Mouse (Mus musculus): ENCODE data around the gene Cenps. TPM values are rescaled to one million over a fixed set of nuclear protein-coding genes. Genes with fewer than 3 reads are reported as not detected.
"Not testable (repeated sequence)": the region's sequence is repeated elsewhere in the genome, so short reads cannot be mapped to it uniquely, and the experiment has no call there.

Gene Cenps
- total and polyA plus RNA-seq, 2 experiments from 2014 or later, result 3.7 to 21.2 TPM

DNA sequence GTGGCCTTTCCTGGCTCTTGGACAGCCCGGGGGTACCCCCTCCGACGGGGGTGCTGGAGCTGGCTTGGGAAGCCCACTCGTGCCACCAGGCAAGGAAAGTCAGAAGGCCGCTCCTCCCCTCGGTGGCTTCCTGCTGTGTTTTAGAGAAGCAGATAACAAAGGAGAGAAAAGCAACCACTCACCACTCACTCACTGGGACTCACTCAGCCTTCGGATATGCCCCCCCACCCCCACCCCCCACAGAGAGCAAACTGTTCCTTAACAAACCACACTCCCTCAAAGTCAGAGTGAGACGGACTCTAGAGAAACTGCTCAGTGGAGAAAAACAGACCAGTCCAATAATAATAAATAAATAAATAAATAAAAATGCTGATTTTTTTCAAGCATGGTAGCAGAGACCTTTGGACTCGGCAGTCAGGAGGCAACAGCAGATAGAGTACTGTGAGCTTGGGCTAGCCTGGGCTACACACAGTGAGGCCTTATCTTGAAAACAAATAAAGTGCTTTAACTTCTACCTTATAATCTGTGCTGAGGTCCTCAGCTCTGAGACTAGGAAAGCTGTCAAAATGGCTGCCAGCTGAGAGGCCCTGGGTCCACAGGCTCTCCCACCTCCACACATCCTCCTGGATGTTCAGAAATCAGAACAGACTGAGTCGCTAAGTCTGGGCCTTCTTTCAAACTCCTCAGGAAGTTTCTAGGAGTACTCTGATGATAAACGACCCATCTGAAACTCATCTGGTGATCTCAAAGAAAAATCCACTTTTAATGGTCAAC, 11.9 kb downstream of the Cenps start:
- no peak for ATAC-seq (ENCODE audit: low FRiP score)
- no peak for TF ChIP-seq CTCF (IDR thresholded peaks at IDR 0.05)
- Histone ChIP-seq H3K36me3 (ENCODE audit: insufficient read depth, low read length) (peaks cover 4% of the 10 kb centered on the region; the same call in 1 of the 2 replicates), H3K9me3 (ENCODE audit: low read length) (no peaks in the 10 kb centered on the region), H3K4me1 (ENCODE audit: insufficient read depth, low read length) (no peaks in the 10 kb centered on the region), H3K27me3 (ENCODE audit: insufficient read depth, low read length) (no peaks in the 10 kb centered on the region), H3K27ac (ENCODE audit: low read depth, low read length) (no peak overlapping the region), H3K4me3 (ENCODE audit: low read depth, low read length) (no peak overlapping the region), H3K9ac (replicated peaks; ENCODE audit: low read length, poor library complexity, severe bottlenecking) (no peak overlapping the region), H3K4me2 (ENCODE audit: low read depth, low read length, poor library complexity, severe bottlenecking) (no peak overlapping the region)
- 44% methylated on average over 11 of the region's 11 CpGs for WGBS
- no peak for DNase-seq (ENCODE audit: low spot score)

DNA sequence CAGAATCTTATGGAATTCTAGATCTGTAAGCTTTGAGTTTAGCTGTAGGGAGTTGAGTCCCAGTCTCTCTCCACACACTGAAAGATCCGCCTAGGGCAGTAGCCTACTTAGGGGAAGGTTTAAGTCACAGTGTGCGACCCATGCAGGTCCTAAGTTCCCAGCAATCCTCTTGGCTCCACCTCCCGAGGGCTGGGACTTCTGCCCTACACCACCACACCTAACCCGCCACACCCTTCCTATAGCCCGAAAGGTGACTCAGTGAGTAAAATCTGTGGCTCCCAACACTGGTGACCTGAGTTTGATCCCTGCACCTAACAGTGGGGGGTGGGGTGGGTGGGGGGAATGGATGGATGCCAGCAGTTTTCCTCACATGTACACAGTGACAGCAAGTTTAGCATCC, 14.0 kb downstream of the Cenps start:
- WGBS, result 66% methylated on average over 5 of the region's 5 CpGs
- Histone ChIP-seq H3K27ac (ENCODE audit: low read depth, low read length) (no peak overlapping the region), H3K9ac (replicated peaks; ENCODE audit: low read length, poor library complexity, severe bottlenecking) (no peak overlapping the region), H3K36me3 (ENCODE audit: insufficient read depth, low read length) (peaks cover 5% of the 10 kb centered on the region), H3K4me1 (ENCODE audit: insufficient read depth, low read length) (no peaks in the 10 kb centered on the region), H3K4me3 (ENCODE audit: low read depth, low read length) (no peak overlapping the region), H3K27me3 (ENCODE audit: insufficient read depth, low read length) (no peaks in the 10 kb centered on the region), H3K9me3 (ENCODE audit: low read length) (no peaks in the 10 kb centered on the region), H3K4me2 (ENCODE audit: low read depth, low read length, poor library complexity, severe bottlenecking) (no peak overlapping the region)
- TF ChIP-seq CTCF (IDR thresholded peaks at IDR 0.05), result no peak
- DNase-seq (ENCODE audit: low spot score), result no peak
- no peak for ATAC-seq (ENCODE audit: low FRiP score)

DNA sequence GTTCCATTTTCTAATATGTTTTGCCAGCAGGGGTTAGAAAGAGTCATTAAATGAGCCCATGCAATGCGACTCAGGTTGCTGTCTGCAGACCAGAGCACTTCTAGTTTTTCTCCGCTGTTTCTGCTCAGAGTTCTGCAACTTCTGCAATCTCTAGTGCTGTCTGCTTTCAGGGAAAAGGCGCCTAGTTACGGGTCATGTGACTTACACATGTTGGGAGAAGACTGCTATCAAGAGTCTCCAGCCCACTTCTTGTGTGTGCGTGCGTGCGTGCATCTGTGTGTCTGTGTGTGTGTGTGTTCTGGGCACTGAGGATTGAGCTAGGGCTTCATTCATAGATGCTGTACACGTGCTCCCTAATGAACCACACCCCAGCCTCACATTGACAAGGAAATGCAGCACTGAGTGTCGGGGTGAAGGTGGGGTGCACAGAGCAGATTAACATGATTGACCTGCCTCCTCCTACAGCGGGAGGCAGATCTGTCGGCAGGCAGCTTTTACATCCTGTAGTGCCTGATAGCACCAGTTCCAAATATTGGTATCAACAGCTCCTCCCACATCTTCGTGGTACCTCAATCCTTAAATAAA, 17.4 kb downstream of the Cenps start:
- not testable (repeated sequence) for ATAC-seq (ENCODE audit: low FRiP score); H3K9me3 ChIP-seq (ENCODE audit: low read length); H3K27me3 ChIP-seq (ENCODE audit: insufficient read depth, low read length); H3K4me2 ChIP-seq (ENCODE audit: low read depth, low read length, poor library complexity, severe bottlenecking); DNase-seq (ENCODE audit: low spot score); H3K9ac ChIP-seq (replicated peaks; ENCODE audit: low read length, poor library complexity, severe bottlenecking); H3K27ac ChIP-seq (ENCODE audit: low read depth, low read length); H3K4me1 ChIP-seq (ENCODE audit: insufficient read depth, low read length); H3K4me3 ChIP-seq (ENCODE audit: low read depth, low read length)
- H3K36me3 ChIP-seq (ENCODE audit: insufficient read depth, low read length), result peaks cover 14% of the 10 kb centered on the region
- WGBS, result 74% methylated on average over 12 of the region's 12 CpGs

DNA sequence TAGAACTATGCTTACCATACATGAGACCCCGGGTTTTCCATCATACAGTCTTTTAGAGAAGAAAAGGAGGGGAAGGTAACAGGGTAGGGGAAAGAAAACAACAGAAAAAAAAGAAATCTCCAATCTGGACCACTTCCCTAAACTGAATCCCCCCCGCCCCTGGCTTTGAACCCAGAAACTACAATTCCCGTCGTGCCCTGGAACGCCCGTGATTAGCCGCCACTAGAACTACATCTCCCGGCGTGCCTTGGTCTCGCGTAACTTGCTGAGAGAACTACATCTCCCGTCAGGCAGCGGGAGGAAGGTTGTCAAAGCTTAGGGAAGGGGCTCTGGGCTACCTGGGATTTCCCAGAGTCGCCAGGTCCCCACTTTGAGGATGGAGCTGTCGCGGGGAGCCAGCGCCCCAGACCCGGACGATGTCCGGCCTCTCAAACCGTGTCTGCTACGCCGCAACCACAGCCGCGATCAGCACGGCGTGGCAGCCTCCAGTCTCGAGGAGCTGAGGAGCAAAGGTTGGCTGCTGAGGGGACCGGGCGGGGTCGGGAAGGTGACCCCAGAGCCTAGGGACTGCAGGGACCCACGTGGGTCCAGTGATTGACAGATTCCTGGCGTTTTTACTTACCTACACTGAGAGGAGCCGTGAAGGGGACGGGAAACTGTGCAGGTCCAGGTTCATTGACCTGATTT, 33.4 kb downstream of the Cenps start, which contains the start of gene Dffa:
Dffa (plus strand) TSS at position 272 of the 687 bp plus-strand sequence.
- no peaks in the 10 kb centered on the region for H3K9me3 ChIP-seq (ENCODE audit: low read length)
- peak; percentile 96 for DNase-seq (ENCODE audit: low spot score)
- H3K4me1 ChIP-seq (ENCODE audit: insufficient read depth, low read length), result peaks cover 5% of the 10 kb centered on the region; the same call in 1 of the 2 replicates
- peak; percentile 30; the same call in 1 of the 2 replicates for TF ChIP-seq CTCF (IDR thresholded peaks at IDR 0.05)
- peak within 1 kb of the TSS; percentile 85 for H3K4me2 ChIP-seq (ENCODE audit: low read depth, low read length, poor library complexity, severe bottlenecking)
- H3K27me3 ChIP-seq (ENCODE audit: insufficient read depth, low read length), result no peaks in the 10 kb centered on the region
- ATAC-seq (ENCODE audit: low FRiP score), result peak; percentile 80
- peak within 1 kb of the TSS; percentile 72 for H3K27ac ChIP-seq (ENCODE audit: low read depth, low read length)
- peak within 1 kb of the TSS; percentile 81 for H3K9ac ChIP-seq (replicated peaks; ENCODE audit: low read length, poor library complexity, severe bottlenecking)
- H3K4me3 ChIP-seq (ENCODE audit: low read depth, low read length), result peak within 1 kb of the TSS; percentile 76
- peaks cover 16% of the 10 kb centered on the region for H3K36me3 ChIP-seq (ENCODE audit: insufficient read depth, low read length)
- under 1% methylated on average over 35 of the region's 35 CpGs for WGBS

DNA sequence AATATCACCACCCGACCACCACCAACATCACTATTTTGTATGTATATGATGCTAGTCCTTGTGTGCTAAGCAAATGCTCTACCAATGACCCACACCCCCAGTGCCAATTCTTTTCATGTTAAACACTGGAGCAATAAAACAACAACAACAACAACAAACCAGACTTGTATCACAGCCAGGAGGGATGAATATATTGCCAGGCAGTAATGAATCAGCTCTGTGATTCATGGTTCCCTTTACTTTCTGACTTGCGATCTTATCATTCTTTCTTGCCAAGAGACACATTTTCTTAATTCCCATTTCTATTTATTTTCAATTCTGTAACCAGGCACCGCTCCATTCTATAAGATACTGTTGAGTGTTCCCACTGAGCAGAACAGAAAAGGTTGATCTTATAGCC, 36.0 kb downstream of the Cenps start:
- no peak for TF ChIP-seq CTCF (IDR thresholded peaks at IDR 0.05)
- no peak overlapping the region for H3K4me2 ChIP-seq (ENCODE audit: low read depth, low read length, poor library complexity, severe bottlenecking)
- peaks cover 11% of the 10 kb centered on the region; the same call in 1 of the 2 replicates for H3K4me1 ChIP-seq (ENCODE audit: insufficient read depth, low read length)
- H3K27ac ChIP-seq (ENCODE audit: low read depth, low read length), result no peak overlapping the region
- DNase-seq (ENCODE audit: low spot score), result no peak
- H3K27me3 ChIP-seq (ENCODE audit: insufficient read depth, low read length), result no peaks in the 10 kb centered on the region
- ATAC-seq (ENCODE audit: low FRiP score), result no peak
- no peaks in the 10 kb centered on the region for H3K9me3 ChIP-seq (ENCODE audit: low read length)
- no peak overlapping the region for H3K9ac ChIP-seq (replicated peaks; ENCODE audit: low read length, poor library complexity, severe bottlenecking)
- H3K36me3 ChIP-seq (ENCODE audit: insufficient read depth, low read length), result no peaks in the 10 kb centered on the region
- no peak overlapping the region for H3K4me3 ChIP-seq (ENCODE audit: low read depth, low read length)
- 82% methylated on average over 3 of the region's 3 CpGs for WGBS

DNA sequence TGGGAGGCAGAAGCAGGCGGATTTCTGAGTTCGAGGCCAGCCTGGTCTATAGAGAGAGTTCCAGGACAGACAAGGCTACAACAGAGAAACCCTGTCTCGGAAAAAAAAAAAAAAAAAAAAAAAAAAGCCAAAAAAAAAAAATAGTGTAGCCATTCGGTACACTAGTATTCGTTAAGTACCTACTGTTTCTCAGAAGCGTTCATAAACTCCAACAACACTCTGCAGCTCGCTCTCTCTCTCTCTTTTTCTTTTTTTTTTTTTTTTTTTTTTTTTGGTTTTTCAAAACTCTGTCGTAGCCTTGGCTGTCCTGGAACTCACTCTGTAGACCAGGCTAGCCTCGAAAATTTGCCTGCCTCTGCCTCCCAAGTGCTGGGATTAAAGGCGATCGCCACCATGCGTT, 37.0 kb downstream of the Cenps start:
- H3K4me2 ChIP-seq (ENCODE audit: low read depth, low read length, poor library complexity, severe bottlenecking); H3K36me3 ChIP-seq (ENCODE audit: insufficient read depth, low read length): not testable (repeated sequence)
- 89% methylated on average over 12 of the region's 12 CpGs for WGBS

More for the DNA sequence above, 37.0 kb downstream of the Cenps start:
- H3K4me3 ChIP-seq (ENCODE audit: low read depth, low read length); DNase-seq (ENCODE audit: low spot score); H3K27ac ChIP-seq (ENCODE audit: low read depth, low read length); H3K27me3 ChIP-seq (ENCODE audit: insufficient read depth, low read length); ATAC-seq (ENCODE audit: low FRiP score); H3K9me3 ChIP-seq (ENCODE audit: low read length); H3K9ac ChIP-seq (replicated peaks; ENCODE audit: low read length, poor library complexity, severe bottlenecking): not testable (repeated sequence)
- H3K4me1 ChIP-seq (ENCODE audit: insufficient read depth, low read length), result peaks cover 11% of the 10 kb centered on the region; the same call in 1 of the 2 replicates
